Comparison of ENCODE assay signal across 13 mouse cellular contexts in the genomic region with DNA sequence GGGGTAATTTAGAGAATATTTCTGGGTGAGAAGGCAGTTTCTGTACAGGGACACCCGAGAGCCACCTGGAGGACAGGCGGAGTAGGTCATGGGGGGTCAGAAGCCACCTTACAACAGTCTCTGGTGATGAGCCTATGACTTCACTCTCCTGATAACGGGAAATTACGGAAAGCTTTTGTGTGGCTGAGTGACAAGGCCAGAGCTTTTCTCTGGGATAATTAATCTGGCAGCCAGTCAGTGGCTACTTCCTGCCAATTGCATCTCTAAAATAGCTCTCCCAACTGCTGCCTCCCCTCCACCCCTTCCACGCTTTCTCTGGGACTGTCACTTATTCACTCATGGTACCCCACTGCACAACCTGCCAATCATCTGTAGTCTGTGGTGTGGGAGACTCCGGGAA. TPM values are rescaled to one million over a fixed set of nuclear protein-coding genes. Genes with fewer than 3 reads are reported as not detected.
DNase-seq lines count a peak whose midpoint lies in the region; ATAC-seq and TF ChIP-seq lines count a peak whose summit lies in the region.
"Had no signal": no experiment of that assay in that cellular context is flagged by ENCODE, and none has a peak within 500 bp of the region (broad histone marks: within the 10 kb centered on the region; RNA-seq: fewer than 3 reads in every experiment).

No protein-coding gene starts in this region.

- TF ChIP-seq POLR2A in cerebellum, adult 2 months (IDR thresholded peaks at IDR 0.05; ENCODE audit: borderline replicate concordance, insufficient read depth, low read length), result no peak
- no peak for TF ChIP-seq POLR2A in lung, adult 2 months (IDR thresholded peaks at IDR 0.05; ENCODE audit: borderline replicate concordance, extremely low read depth, low read depth, low read length)

- no peaks in the 10 kb centered on the region for H3K27me3 ChIP-seq in cerebellum, adult 2 months (ENCODE audit: control insufficient read depth, insufficient read depth, low read length)
- H3K27me3 ChIP-seq in forebrain, postnatal 0 days (ENCODE audit: insufficient read depth, low read length), result no peaks in the 10 kb centered on the region
- H3K27me3 ChIP-seq: CH12.LX; limb, embryonic 15.5 days had no signal

- DNase-seq in left cerebral cortex, postnatal 4 days, result peak; percentile 66
- DNase-seq in left cerebral cortex, adult 11 months (ENCODE audit: low spot score), result no peak
- DNase-seq in cerebellum, adult 2 months, result peak; percentile 80 to 93
- DNase-seq in forebrain, postnatal 0 days, result peak; percentile 80
- DNase-seq in layer of hippocampus, postnatal 36 days, result peak; percentile 70
- no peak for DNase-seq in lung, postnatal 25 days (ENCODE audit: low spot score)
- no peak for DNase-seq in lung, adult 2 months
- DNase-seq in T-cell, adult 2 months (ENCODE audit: low spot score), result no peak
- DNase-seq: kidney, postnatal 25 days; lung, postnatal 14 days; right cerebral cortex, postnatal 25 days had no signal

- peaks cover 3% of the 10 kb centered on the region; the same call in 1 of the 2 replicates for H3K36me3 ChIP-seq in forebrain, postnatal 0 days (ENCODE audit: insufficient read depth)
- H3K36me3 ChIP-seq: limb, embryonic 15.5 days had no signal

- peak; percentile 32; the same call in 1 of the 2 replicates for TF ChIP-seq CTCF in cerebellum, adult 2 months (IDR thresholded peaks at IDR 0.05; ENCODE audit: borderline replicate concordance, insufficient read depth, low read depth, low read length)
- no peak; the same call in 1 of the 2 replicates for TF ChIP-seq CTCF in forebrain, postnatal 0 days (IDR thresholded peaks at IDR 0.05; ENCODE audit: low read depth)
- no peak for TF ChIP-seq CTCF in lung, adult 2 months (IDR thresholded peaks at IDR 0.05; ENCODE audit: insufficient read depth, low read length)

- intact Hi-C loops in left cerebral cortex, postnatal 4 days (cut with DNase I), result no loop called here

- H3K4me1 ChIP-seq in cerebellum, adult 2 months (ENCODE audit: control insufficient read depth, insufficient read depth, low read length), result peaks cover 22% of the 10 kb centered on the region
- peaks cover 16% of the 10 kb centered on the region for H3K4me1 ChIP-seq in forebrain, postnatal 0 days (ENCODE audit: insufficient read depth)
- H3K4me1 ChIP-seq in lung, adult 2 months (ENCODE audit: control insufficient read depth, insufficient read depth, low read length), result no peaks in the 10 kb centered on the region
- H3K4me1 ChIP-seq: limb, embryonic 15.5 days had no signal

- no peaks in the 10 kb centered on the region for H3K9me3 ChIP-seq in forebrain, postnatal 0 days (ENCODE audit: low read length)
- H3K9me3 ChIP-seq: limb, embryonic 15.5 days had no signal

- ATAC-seq in forebrain, postnatal 0 days, result peak; percentile 81

- peak overlapping the region; percentile 66 for H3K27ac ChIP-seq in cerebellum, adult 2 months (ENCODE audit: insufficient read depth, low read length)
- peak overlapping the region; percentile 78 for H3K27ac ChIP-seq in forebrain, postnatal 0 days (ENCODE audit: low read depth, low read length)
- H3K27ac ChIP-seq: limb, embryonic 15.5 days had no signal

- H3K4me2 ChIP-seq in forebrain, postnatal 0 days (ENCODE audit: low read depth), result peak overlapping the region; percentile 0
- H3K4me2 ChIP-seq: limb, embryonic 15.5 days had no signal

- peak overlapping the region; percentile 6 for H3K4me3 ChIP-seq in cerebellum, adult 2 months (replicated peaks; ENCODE audit: insufficient read depth, low read depth, low read length)
- no peak overlapping the region for H3K4me3 ChIP-seq in forebrain, postnatal 0 days (ENCODE audit: low read depth, low read length)
- no peak overlapping the region for H3K4me3 ChIP-seq in lung, adult 2 months (replicated peaks; ENCODE audit: extremely low read depth, low read depth, low read length)
- H3K4me3 ChIP-seq: limb, embryonic 15.5 days had no signal

- H3K9ac ChIP-seq in forebrain, postnatal 0 days, result no peak overlapping the region; the same call in 1 of the 2 replicates
- H3K9ac ChIP-seq: limb, embryonic 15.5 days had no signal

- WGBS in cerebellum, adult 2 months, result 3% methylated on average over 6 of the region's 6 CpGs
- 23% methylated on average over 6 of the region's 6 CpGs for WGBS in forebrain, postnatal 0 days
- WGBS in lung, adult 2 months, result 54% methylated on average over 6 of the region's 6 CpGs

RNA-seq across cellular contexts. Expression of a gene that starts 19.6 kb away (rescaled TPM):
- 100 to 1,000 TPM; 267 to 283 TPM for total RNA-seq in left cerebral cortex, postnatal 4 days (2021)
- polyA plus RNA-seq in cerebellum, adult 2 months (2012; rRNA removed), result 43.8 and 45.3 TPM in 2 replicates
- 103 and 114 TPM in 2 replicates for total RNA-seq in forebrain, postnatal 0 days (2014; rRNA removed)
- polyA plus RNA-seq in forebrain, postnatal 0 days (2015; fragmentation: Nextera tagmentation; extraction: Ambion mirVana), result 167 and 218 TPM in 2 replicates
- total RNA-seq in layer of hippocampus, postnatal 36 days (2021), result 100 to 1,000 TPM; 221 to 228 TPM
- polyA plus RNA-seq in lung, adult 2 months (2012; rRNA removed), result not detected in 2 replicates

Comparison
In these comparisons a context has a peak if more than half of its experiments do, and no peak if none do; other contexts are left out.
1. DNase-seq: peak in left cerebral cortex, postnatal 4 days (single experiment), cerebellum, adult 2 months (2 of 2), forebrain, postnatal 0 days (single experiment) and layer of hippocampus, postnatal 36 days (2 of 2); none in left cerebral cortex, adult 11 months (single experiment), lung, postnatal 25 days (single experiment), lung, adult 2 months (single experiment) and T-cell, adult 2 months (single experiment).